Mouse (Mus musculus) MEL (cell line): ENCODE data around the gene Pip5k1b.

Experiments
- CTCF ChIP-seq, 3 experiments: IDR thresholded peaks in 2 of 3; conservative IDR thresholded peaks in 1 of 3; 2 replicates each; pipeline ENCODE4 v1.5.1; 2011 to 2012; ENCODE audit warnings: low read length in 3 of 3, low read depth in 2 of 3, mild to moderate bottlenecking in 2 of 3, improper control_type of control experiment in 1 of 3, inconsistent platforms in 1 of 3, mixed read lengths in 1 of 3, moderate library complexity in 1 of 3; ENCODE audit not compliant: control insufficient read depth in 1 of 3, insufficient read depth in 1 of 3, poor library complexity in 1 of 3, severe bottlenecking in 1 of 3
- ELF1 ChIP-seq: IDR thresholded peaks from 2 replicates; pipeline ENCODE4 v1.6.1; 2014; ENCODE audit warnings: low read depth, mild to moderate bottlenecking, inconsistent platforms, low read length, improper control_type of control experiment, moderate library complexity
- EP300 ChIP-seq, 2 experiments: IDR thresholded peaks; 2 replicates each; pipeline ENCODE4 v1.6.1; 2011; ENCODE audit warnings: improper control_type of control experiment in 2 of 2, low read length in 2 of 2, low read depth in 1 of 2, mild to moderate bottlenecking in 1 of 2
- KAT2A ChIP-seq: conservative IDR thresholded peaks from 2 replicates; pipeline ENCODE4 v1.6.1; 2012; ENCODE audit warnings: low read depth, low read length, improper control_type of control experiment, inconsistent platforms
- MAZ ChIP-seq: IDR thresholded peaks from 2 replicates; pipeline ENCODE4 v1.6.1; 2012; ENCODE audit warnings: low read depth, mild to moderate bottlenecking, inconsistent platforms, low read length, improper control_type of control experiment
- MEF2A ChIP-seq: IDR thresholded peaks from 2 replicates; pipeline ENCODE4 v1.6.1; 2014; ENCODE audit warnings: low read depth, mild to moderate bottlenecking, inconsistent platforms, low read length, improper control_type of control experiment; ENCODE audit not compliant: poor library complexity, insufficient replicate concordance, severe bottlenecking; ENCODE audit errors: extremely low read depth
- MXI1 ChIP-seq: IDR thresholded peaks from 2 replicates; pipeline ENCODE4 v1.6.1; 2011; ENCODE audit warnings: mild to moderate bottlenecking, low read depth, low read length, improper control_type of control experiment
- NRF1 ChIP-seq: IDR thresholded peaks from 2 replicates; pipeline ENCODE4 v1.6.1; 2014; ENCODE audit warnings: low read depth, mild to moderate bottlenecking, inconsistent platforms, low read length, improper control_type of control experiment, moderate library complexity; ENCODE audit not compliant: poor library complexity, insufficient read depth, severe bottlenecking
- POLR2A ChIP-seq, 2 experiments: IDR thresholded peaks; 2 replicates each; pipeline ENCODE4 v1.6.1; 2011 to 2012; ENCODE audit warnings: low read length in 2 of 2, mild to moderate bottlenecking in 2 of 2, control low read depth in 1 of 2, improper control_type of control experiment in 1 of 2, low read depth in 1 of 2, moderate library complexity in 1 of 2; ENCODE audit not compliant: control insufficient read depth in 1 of 2, insufficient read depth in 1 of 2, poor library complexity in 1 of 2
- POLR2AphosphoS2 ChIP-seq: IDR thresholded peaks from 2 replicates; pipeline ENCODE4 v1.6.1; 2011; ENCODE audit warnings: low read length, improper control_type of control experiment
- USF2 ChIP-seq, 2 experiments: IDR thresholded peaks; 2 replicates each; pipeline ENCODE4 v1.6.1; 2011 to 2012; ENCODE audit warnings: improper control_type of control experiment in 2 of 2, low read length in 2 of 2, borderline replicate concordance in 1 of 2, inconsistent platforms in 1 of 2, low read depth in 1 of 2, mild to moderate bottlenecking in 1 of 2; ENCODE audit not compliant: insufficient read depth in 1 of 2

DNA sequence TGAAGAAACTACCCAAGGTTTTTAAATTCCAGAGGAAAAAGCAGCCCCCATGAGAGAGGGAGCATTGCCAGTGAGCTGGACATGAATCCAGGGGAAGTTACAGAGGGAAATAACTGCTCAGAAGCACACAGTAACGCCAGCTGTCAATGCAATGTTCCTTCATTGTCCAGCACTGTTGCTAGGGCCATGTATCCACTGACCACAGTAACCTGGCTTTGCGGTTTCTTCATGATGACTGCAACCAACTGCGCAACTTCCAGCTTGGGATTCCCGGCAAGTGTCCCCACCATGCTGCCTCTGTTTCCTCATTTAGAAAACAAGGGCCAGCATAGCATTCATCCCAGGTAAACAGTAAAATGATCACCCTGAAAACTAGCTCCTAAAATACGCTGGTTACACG, 84.1 kb downstream of the Pip5k1b start:
- TF ChIP-seq NRF1 (no peak), CTCF (IDR thresholded peaks at IDR 0.05 in 2 of 3, conservative IDR thresholded peaks at IDR 0.05 in 1 of 3; ENCODE audit: control insufficient read depth in 1 of 3, insufficient read depth in 1 of 3, low read depth in 2 of 3, low read length in 3 of 3, poor library complexity in 1 of 3, severe bottlenecking in 1 of 3) (no peak), POLR2A (IDR thresholded peaks at IDR 0.05; ENCODE audit: control insufficient read depth in 1 of 2, insufficient read depth in 1 of 2, low read depth in 1 of 2, low read length in 2 of 2, poor library complexity in 1 of 2) (no peak), MXI1 (no peak), EP300 (IDR thresholded peaks at IDR 0.05; ENCODE audit: low read depth in 1 of 2, low read length in 2 of 2) (no peak), MEF2A (no peak), ELF1 (no peak), USF2 (IDR thresholded peaks at IDR 0.05; ENCODE audit: borderline replicate concordance in 1 of 2, insufficient read depth in 1 of 2, low read depth in 1 of 2, low read length in 2 of 2) (no peak), POLR2AphosphoS2 (no peak), KAT2A (no peak), MAZ (no peak)
